In genomic region chr14:22019252-22019948, GRCm38 (mm10) we compare ENCODE assay signal across 9 mouse cellular contexts. TPM values are rescaled to one million over a fixed set of nuclear protein-coding genes. Genes with fewer than 3 reads are reported as not detected.
A peak's percentile ranks its signal among the peaks of the same experiment; 100 is the strongest.
DNase-seq lines count a peak whose midpoint lies in the region; ATAC-seq and TF ChIP-seq lines count a peak whose summit lies in the region.
"Had no signal": no experiment of that assay in that cellular context is flagged by ENCODE, and none has a peak within 500 bp of the region (broad histone marks: within the 10 kb centered on the region; RNA-seq: fewer than 3 reads in every experiment).

TSS of gene Lrmda (plus strand) at chr14:22019712.

- peak within 1 kb of the TSS; percentile 49 for H3K9ac ChIP-seq in CH12.LX (ENCODE audit: insufficient read depth, low read depth)
- H3K9ac ChIP-seq in hindbrain, embryonic 12.5 days, result peak within 1 kb of the TSS; percentile 53

- no peaks in the 10 kb centered on the region for H3K79me2 ChIP-seq in CH12.LX (replicated peaks; ENCODE audit: control insufficient read depth, extremely low read depth, insufficient read depth, poor library complexity, severe bottlenecking)

- peak; percentile 47 for DNase-seq in CH12.LX (ENCODE audit: extremely low read depth)
- DNase-seq in cerebellum, adult 8-10 months, result peak; percentile 7
- DNase-seq in frontal cortex, postnatal 36 days (ENCODE audit: low spot score in 2 of 2), result peak; percentile 34 to 45
- peak; percentile 42 to 60 for DNase-seq in left cerebral cortex, adult 2 months (ENCODE audit: extremely low spot score in 1 of 2, low spot score in 2 of 2)
- peak; percentile 89 for DNase-seq in lung, postnatal 36 days
- peak; percentile 66 for DNase-seq in retina, embryonic 14.5 days (ENCODE audit: low spot score)
- DNase-seq in thymus, postnatal 36 days, result peak; percentile 26 to 47

- in situ Hi-C loops in CH12.LX (cut with MboI; ENCODE audit: low pct_ligation_motif_present, low pct_unique_long_range_greater_than_20kb, low sequenced_read_pairs), result no loop called here

- dilution Hi-C loops in CH12.LX (cut with MboI; ENCODE audit: extremely low pct_ligation_motif_present, extremely low pct_unique_long_range_greater_than_20kb, low sequenced_read_pairs), result no loop called here

- TF ChIP-seq POLR2A in CH12.LX (IDR thresholded peaks at IDR 0.05; ENCODE audit: low read depth, low read length), result peak; percentile 46; the same call in 1 of the 2 replicates

- peaks cover 0 to 25% of the 10 kb centered on the region in 2 experiments; a peak in 3 of 4 replicates for H3K4me1 ChIP-seq in CH12.LX (ENCODE audit: control insufficient read depth in 1 of 2, insufficient read depth in 2 of 2)
- peaks cover 17% of the 10 kb centered on the region for H3K4me1 ChIP-seq in hindbrain, embryonic 12.5 days

- intact Hi-C loops in left cerebral cortex, adult 2 months (cut with DNase I), result no loop called here

- no peak within 1 kb of the TSS for H3K27ac ChIP-seq in CH12.LX (ENCODE audit: insufficient read depth, low read depth)
- H3K27ac ChIP-seq in hindbrain, embryonic 12.5 days, result no peak within 1 kb of the TSS
- peak within 1 kb of the TSS; percentile 45; the same call in 1 of the 2 replicates for H3K27ac ChIP-seq in left cerebral cortex, adult 2 months

- peaks cover 2% of the 10 kb centered on the region for H3K27me3 ChIP-seq in CH12.LX (replicated peaks)
- peaks cover 36% of the 10 kb centered on the region for H3K27me3 ChIP-seq in hindbrain, embryonic 12.5 days

- WGBS in hindbrain, embryonic 12.5 days, result 2% methylated on average over 28 of the region's 33 CpGs

- peak within 1 kb of the TSS; percentile 46 to 60 (median 58) for H3K4me3 ChIP-seq in CH12.LX (replicated peaks in 1 of 3; ENCODE audit: low read depth in 2 of 3, low read length in 2 of 3, poor library complexity in 1 of 3)
- H3K4me3 ChIP-seq in hindbrain, embryonic 12.5 days, result peak within 1 kb of the TSS; percentile 33
- H3K4me3 ChIP-seq in left cerebral cortex, adult 2 months, result peak within 1 kb of the TSS; percentile 48

- TF ChIP-seq EP300 in CH12.LX (IDR thresholded peaks at IDR 0.05; ENCODE audit: low read length), result no peak

- no peaks in the 10 kb centered on the region for H3K36me3 ChIP-seq in CH12.LX (replicated peaks in 1 of 2; ENCODE audit: control insufficient read depth in 1 of 2, insufficient read depth in 1 of 2, low read length in 1 of 2)
- no peaks in the 10 kb centered on the region for H3K36me3 ChIP-seq in hindbrain, embryonic 12.5 days

- peak; percentile 69; the same call in 1 of the 2 replicates for ATAC-seq in hindbrain, embryonic 12.5 days (ENCODE audit: low FRiP score)
- ATAC-seq: Patski had no signal

- H3K9me3 ChIP-seq in CH12.LX (replicated peaks; ENCODE audit: low read length), result no peaks in the 10 kb centered on the region
- H3K9me3 ChIP-seq in hindbrain, embryonic 12.5 days (replicated peaks), result no peaks in the 10 kb centered on the region

- TF ChIP-seq CTCF in CH12.LX (conservative IDR thresholded peaks at IDR 0.05 in 1 of 2, IDR thresholded peaks at IDR 0.05 in 1 of 2; ENCODE audit: low read depth in 2 of 2, low read length in 2 of 2), result no peak
- no peak; the same call in none of the 2 replicates for TF ChIP-seq CTCF in left cerebral cortex, adult 2 months (IDR thresholded peaks at IDR 0.05)

- H3K4me2 ChIP-seq in CH12.LX (ENCODE audit: insufficient read depth, low read depth, poor library complexity, severe bottlenecking), result peak within 1 kb of the TSS; percentile 88
- peak within 1 kb of the TSS; percentile 65 for H3K4me2 ChIP-seq in hindbrain, embryonic 12.5 days (replicated peaks)

- no peak for TF ChIP-seq RAD21 in CH12.LX (IDR thresholded peaks at IDR 0.05; ENCODE audit: low read depth, low read length)

TF ChIP-seq in CH12.LX, 34 proteins besides CTCF, POLR2A, EP300 and RAD21:
- TF ChIP-seq USF1 (IDR thresholded peaks at IDR 0.05; ENCODE audit: low read depth, low read length) (peak; percentile 82), GABPA (IDR thresholded peaks at IDR 0.05; ENCODE audit: insufficient replicate concordance, low read depth, low read length) (no peak), JUND (conservative IDR thresholded peaks at IDR 0.05; ENCODE audit: low read depth, low read length) (no peak), MAX (IDR thresholded peaks at IDR 0.05; ENCODE audit: low read length) (peak; percentile 28; the same call in 1 of the 2 replicates), TCF12 (IDR thresholded peaks at IDR 0.05; ENCODE audit: low read depth, low read length) (peak; percentile 40; the same call in 1 of the 2 replicates), JUN (IDR thresholded peaks at IDR 0.05; ENCODE audit: insufficient read depth, low read depth, low read length) (no peak), ZKSCAN1 (IDR thresholded peaks at IDR 0.05; ENCODE audit: borderline replicate concordance, low read depth, low read length) (no peak), SMC3 (IDR thresholded peaks at IDR 0.05; ENCODE audit: low read depth, low read length) (no peak), RCOR1 (conservative IDR thresholded peaks at IDR 0.05; ENCODE audit: low read depth, low read length) (no peak), HCFC1 (IDR thresholded peaks at IDR 0.05; ENCODE audit: low read depth, low read length) (no peak), ZNF384 (IDR thresholded peaks at IDR 0.05; ENCODE audit: low read depth, low read length) (no peak), IRF4 (IDR thresholded peaks at IDR 0.05; ENCODE audit: low read depth, low read length) (no peak), NRF1 (IDR thresholded peaks at IDR 0.05; ENCODE audit: low read depth, low read length) (peak; percentile 63; the same call in 1 of the 2 replicates), KAT2A (IDR thresholded peaks at IDR 0.05; ENCODE audit: insufficient replicate concordance, low read length) (no peak), PAX5 (IDR thresholded peaks at IDR 0.05; ENCODE audit: low read length) (no peak), ETS1 (conservative IDR thresholded peaks at IDR 0.05; ENCODE audit: low read depth, low read length) (no peak), TBP (conservative IDR thresholded peaks at IDR 0.05; ENCODE audit: low read depth, low read length) (no peak), BHLHE40 (IDR thresholded peaks at IDR 0.05; ENCODE audit: low read depth, low read length) (peak; percentile 85), MAZ (IDR thresholded peaks at IDR 0.05; ENCODE audit: low read depth, low read length) (no peak), E2F4 (IDR thresholded peaks at IDR 0.05; ENCODE audit: insufficient replicate concordance, low read depth, low read length) (no peak), SIN3A (IDR thresholded peaks at IDR 0.05; ENCODE audit: low read length) (no peak), MYC (IDR thresholded peaks at IDR 0.05; ENCODE audit: low read depth, low read length) (no peak), POLR2AphosphoS2 (IDR thresholded peaks at IDR 0.05; ENCODE audit: low read depth, low read length) (no peak), MEF2A (IDR thresholded peaks at IDR 0.05; ENCODE audit: borderline replicate concordance, low read depth, low read length) (no peak), MAFK (IDR thresholded peaks at IDR 0.05; ENCODE audit: insufficient replicate concordance, low read length) (no peak), ZC3H11A (IDR thresholded peaks at IDR 0.05; ENCODE audit: low read depth, low read length) (no peak), CHD1 (IDR thresholded peaks at IDR 0.05; ENCODE audit: low read depth, low read length) (no peak), CHD2 (IDR thresholded peaks at IDR 0.05; ENCODE audit: low read length) (no peak), ZMIZ1 (IDR thresholded peaks at IDR 0.05; ENCODE audit: low read depth, low read length) (no peak), UBTF (IDR thresholded peaks at IDR 0.05; ENCODE audit: low read depth, low read length) (peak; percentile 89; the same call in 1 of the 2 replicates), USF2 (conservative IDR thresholded peaks at IDR 0.05; ENCODE audit: low read depth, low read length) (peak; percentile 46), ELF1 (IDR thresholded peaks at IDR 0.05; ENCODE audit: low read depth, low read length) (peak; percentile 83), NELFE (IDR thresholded peaks at IDR 0.05; ENCODE audit: low read depth, low read length) (no peak), MXI1 (IDR thresholded peaks at IDR 0.05; ENCODE audit: low read depth, low read length) (peak; percentile 47; the same call in 1 of the 2 replicates)

RNA-seq across cellular contexts. Expression of gene Lrmda, which starts in this region (rescaled TPM):
- total RNA-seq in CH12.LX (2012; rRNA removed) (0.63 and 0.89 TPM in 2 replicates), CH12.LX (2014; rRNA removed) (1.9 TPM in 2 replicates)
- polyA plus RNA-seq in CH12.LX (2012; ENCODE audit: insufficient read length, low read depth), result 2.8 and 3.7 TPM in 2 replicates
- polyA plus RNA-seq in hindbrain, embryonic 12.5 days (2016; fragmentation: Nextera tagmentation; extraction: Ambion mirVana), result 0.53 and 0.83 TPM in 2 replicates
- under 1 TPM; 0.87 to 0.97 TPM for total RNA-seq in left cerebral cortex, adult 2 months (2021)

Comparison
In these comparisons a context has a peak if more than half of its experiments do, and no peak if none do; other contexts are left out.
1. Peak in ATAC-seq, H3K4me3 ChIP-seq, H3K9ac ChIP-seq and H3K4me2 ChIP-seq in hindbrain, embryonic 12.5 days; RNA of the gene not detected or under 1 TPM.
2. Peak in DNase-seq, H3K4me3 ChIP-seq and H3K27ac ChIP-seq in left cerebral cortex, adult 2 months; RNA of the gene not detected or under 1 TPM.
3. DNase-seq: peak in every context shown above with its lines; median percentile 89 in lung, postnatal 36 days; 66 in retina, embryonic 14.5 days; 51 in left cerebral cortex, adult 2 months; 47 in CH12.LX; 40 in frontal cortex, postnatal 36 days; 36 in thymus, postnatal 36 days; 7 in cerebellum, adult 8-10 months.